Mouse (Mus musculus): ENCODE measurements around the gene Ell3. TPM values are rescaled to one million over a fixed set of nuclear protein-coding genes. Genes with fewer than 3 reads are reported as not detected.
A peak's percentile ranks its signal among the peaks of the same experiment; 100 is the strongest.

Gene Ell3
- total RNA-seq, 1 experiment from 2014 or later, result not detected

GRCm38 (mm10) chr2:121415103-121415502 lies 29.0 kb downstream of the Ell3 start:
- no peak for ATAC-seq (replicated peaks in 1 of 2; ENCODE audit: insufficient read depth in 1 of 2, low FRiP score in 2 of 2, low TSS enrichment in 1 of 2, low read depth in 1 of 2, poor library complexity in 2 of 2, severe bottlenecking in 2 of 2)

GRCm38 (mm10) chr2:121414139-121414685 lies 29.9 kb downstream of the Ell3 start:
- ATAC-seq (replicated peaks in 1 of 2; ENCODE audit: insufficient read depth in 1 of 2, low FRiP score in 2 of 2, low TSS enrichment in 1 of 2, low read depth in 1 of 2, poor library complexity in 2 of 2, severe bottlenecking in 2 of 2), result 0 out of 4 replicates have a peak, but pooled peaks have one; percentile 6 to 12

- peak; percentile 86 to 92 for ATAC-seq (replicated peaks in 1 of 2; ENCODE audit: insufficient read depth in 1 of 2, low FRiP score in 2 of 2, low TSS enrichment in 1 of 2, low read depth in 1 of 2, poor library complexity in 2 of 2, severe bottlenecking in 2 of 2)
Measured at GRCm38 (mm10) chr2:121413387-121414042, 30.6 kb downstream of the Ell3 start, which contains the start of the genes Pdia3 and Catsper2. TSS of gene Pdia3 (plus strand) at chr2:121413775. TSS of gene Catsper2 (minus strand) at chr2:121413792.

- peak; percentile 5 to 6; a peak in 2 of 4 replicates for ATAC-seq (replicated peaks in 1 of 2; ENCODE audit: insufficient read depth in 1 of 2, low FRiP score in 2 of 2, low TSS enrichment in 1 of 2, low read depth in 1 of 2, poor library complexity in 2 of 2, severe bottlenecking in 2 of 2)
Measured at GRCm38 (mm10) chr2:121412843-121413386, 31.2 kb downstream of the Ell3 start.

- 0 out of 4 replicates have a peak, but pooled peaks of 1 of the 2 experiments have one; percentile 45 for ATAC-seq (replicated peaks in 1 of 2; ENCODE audit: insufficient read depth in 1 of 2, low FRiP score in 2 of 2, low TSS enrichment in 1 of 2, low read depth in 1 of 2, poor library complexity in 2 of 2, severe bottlenecking in 2 of 2)
Measured at GRCm38 (mm10) chr2:121408160-121408559, 35.9 kb downstream of the Ell3 start.

- ATAC-seq (replicated peaks in 1 of 2; ENCODE audit: insufficient read depth in 1 of 2, low FRiP score in 2 of 2, low TSS enrichment in 1 of 2, low read depth in 1 of 2, poor library complexity in 2 of 2, severe bottlenecking in 2 of 2), result no peak
Measured at GRCm38 (mm10) chr2:121403296-121403695, 40.8 kb downstream of the Ell3 start.

GRCm38 (mm10) chr2:121396624-121397023 lies 47.5 kb downstream of the Ell3 start:
- ATAC-seq (replicated peaks in 1 of 2; ENCODE audit: insufficient read depth in 1 of 2, low FRiP score in 2 of 2, low TSS enrichment in 1 of 2, low read depth in 1 of 2, poor library complexity in 2 of 2, severe bottlenecking in 2 of 2), result peak; percentile 27 to 77; a peak in 2 of 4 replicates

Other genes with a start within 250 kb of the Ell3 start
- 61.0 and 71.7 TPM in 2 replicates for gene Trp53bp1, start 172.9 kb downstream of the Ell3 start, total RNA-seq (2017)
- gene Map1a, start 154.7 kb downstream of the Ell3 start, total RNA-seq (2017), result 0.06 TPM in 1 of 2 replicates, not detected in the other
- 9.3 and 16.5 TPM in 2 replicates for gene Ppip5k1, start 88.9 kb downstream of the Ell3 start, total RNA-seq (2017)
- gene Ckmt1, start 86.6 kb downstream of the Ell3 start, total RNA-seq (2017), result not detected in 2 replicates
- gene Strc, start 57.1 kb downstream of the Ell3 start, total RNA-seq (2017), result not detected in 2 replicates
- 212 and 218 TPM in 2 replicates for gene Pdia3, start 30.5 kb downstream of the Ell3 start, total RNA-seq (2017)
- gene Catsper2, start 30.5 kb downstream of the Ell3 start, total RNA-seq (2017), result 0.60 and 6.3 TPM in 2 replicates
- 210 and 244 TPM in 2 replicates for gene Serf2, start 4.9 kb upstream of the Ell3 start, total RNA-seq (2017)
- gene Hypk, start 9.0 kb upstream of the Ell3 start, total RNA-seq (2017), result 98.2 and 124 TPM in 2 replicates
- 0.88 and 2.0 TPM in 2 replicates for gene Serinc4, start 12.5 kb upstream of the Ell3 start, total RNA-seq (2017)
- 52.5 and 56.7 TPM in 2 replicates for gene Mfap1b, start 29.8 kb upstream of the Ell3 start, total RNA-seq (2017)
- gene Mfap1a, start 62.4 kb upstream of the Ell3 start, total RNA-seq (2017), result 45.4 and 50.7 TPM in 2 replicates
- gene Wdr76, start 62.4 kb upstream of the Ell3 start, total RNA-seq (2017), result 29.1 and 36.3 TPM in 2 replicates

Measured in hematopoietic stem cell, adult 5-6 weeks (primary cell).